Mouse (Mus musculus): ENCODE results near the gene Tnfrsf1b. TPM values are rescaled to one million over a fixed set of nuclear protein-coding genes. Genes with fewer than 3 reads are reported as not detected.

Gene Tnfrsf1b
- polyA plus RNA-seq (2017; shearing (Covaris generic)) = 323 TPM

DNA sequence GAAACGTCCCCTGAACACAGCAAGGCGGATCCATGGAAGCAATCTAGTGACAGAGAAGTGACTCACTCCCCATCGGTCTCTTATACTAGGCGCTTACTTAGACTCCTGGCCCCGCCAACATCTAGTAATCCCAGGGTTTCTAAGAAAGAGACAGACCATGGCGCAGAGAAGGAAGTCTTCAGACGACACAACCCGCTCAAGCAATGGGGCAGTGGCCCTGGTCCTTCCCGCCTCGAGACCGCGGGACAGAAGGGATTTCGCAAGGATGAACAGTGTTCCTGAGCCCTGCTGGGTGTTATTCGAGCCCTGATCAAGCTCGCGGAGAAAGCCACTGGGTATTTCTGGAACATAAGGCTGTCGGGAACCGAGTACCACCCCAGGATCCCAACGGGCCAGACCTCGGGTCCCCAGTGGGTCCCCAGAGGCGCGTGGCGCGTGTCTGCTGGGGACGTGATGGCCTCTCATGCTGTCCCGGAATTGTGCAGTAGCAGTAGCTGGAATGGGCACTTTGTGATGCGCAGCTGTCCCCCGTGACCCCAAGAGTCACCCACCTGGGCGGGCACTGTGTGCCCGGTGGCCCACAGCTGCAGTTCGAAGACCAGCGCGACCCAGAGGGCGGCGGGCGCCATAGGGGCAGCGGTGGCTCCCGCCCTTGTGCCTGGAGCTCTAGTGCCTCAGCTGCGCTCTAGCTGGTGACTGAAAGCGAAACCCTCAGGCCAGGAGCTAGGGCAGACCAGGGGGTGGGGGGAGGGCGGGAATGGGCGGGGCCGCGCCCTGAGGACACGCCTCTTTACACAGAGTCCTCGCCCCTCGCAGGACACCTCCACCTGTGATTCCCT is at the start of gene Tnfrsf1b:
Tnfrsf1b (minus strand) TSS at position 698 of the 839 bp plus-strand sequence.

DNA sequence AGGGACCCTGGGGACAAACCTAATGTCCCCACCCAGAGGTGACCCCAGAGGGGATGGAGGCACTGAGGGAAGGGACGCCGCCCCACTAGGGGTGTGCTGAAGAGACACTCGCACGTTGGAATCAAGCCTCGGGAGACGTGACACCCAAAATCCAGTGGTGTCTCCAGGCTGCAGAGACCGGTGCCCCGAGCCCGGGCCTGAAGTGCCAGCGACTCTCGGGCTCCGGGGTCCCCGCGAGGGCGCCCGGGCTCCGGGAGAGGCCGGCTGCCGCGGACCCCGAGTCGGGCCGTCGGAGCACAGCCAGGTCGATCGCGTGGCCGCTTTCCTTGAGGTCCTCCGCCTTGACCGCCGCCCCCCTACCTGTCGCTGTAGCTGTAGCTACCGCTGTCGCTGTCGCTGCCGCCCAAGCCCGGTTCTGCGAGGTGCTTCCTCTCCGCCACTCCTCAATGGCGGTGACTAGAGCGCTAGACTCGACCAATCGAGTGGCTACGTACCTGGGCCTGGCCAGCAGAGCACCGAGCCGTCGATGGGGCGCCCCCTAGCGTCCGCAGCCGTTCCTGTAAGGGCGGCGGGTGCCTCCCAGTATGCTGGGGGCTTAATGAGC is 52.0 kb downstream of the Tnfrsf1b start, which contains the start of gene Vps13d:
Vps13d (minus strand) TSS at position 447 of the 604 bp plus-strand sequence.

Other genes with a start within 250 kb of the Tnfrsf1b start
- gene Vps13d, start 51.9 kb downstream of the Tnfrsf1b start, polyA plus RNA-seq (2017; shearing (Covaris generic)) = 6.3 TPM
- 14.2 TPM for gene Tnfrsf8, start 68.3 kb upstream of the Tnfrsf1b start, polyA plus RNA-seq (2017; shearing (Covaris generic))